Mouse (Mus musculus) ES-E14 (cell line): Measurements from ENCODE around the gene Arl4d.
A peak's percentile ranks its signal among the peaks of the same experiment; 100 is the strongest.
"Not testable (repeated sequence)": the region's sequence is repeated elsewhere in the genome, so short reads cannot be mapped to it uniquely, and the experiment has no call there.

Experiments used
- CHD2 ChIP-seq: IDR thresholded peaks from 2 replicates; pipeline ENCODE4 v1.6.1; 2014; ENCODE audit warnings: mild to moderate bottlenecking, low read depth, low read length, inconsistent platforms
- HCFC1 ChIP-seq: IDR thresholded peaks from 2 replicates; pipeline ENCODE4 v1.6.1; 2012; ENCODE audit warnings: low read length, inconsistent platforms, borderline replicate concordance; ENCODE audit not compliant: insufficient read depth
- MAFK ChIP-seq: IDR thresholded peaks from 2 replicates; pipeline ENCODE4 v1.6.1; 2014; ENCODE audit warnings: mild to moderate bottlenecking, low read depth, low read length, inconsistent platforms; ENCODE audit not compliant: insufficient read depth
- ZNF384 ChIP-seq: IDR thresholded peaks from 2 replicates; pipeline ENCODE4 v1.6.1; 2012; ENCODE audit warnings: low read depth, low read length, inconsistent platforms

DNA sequence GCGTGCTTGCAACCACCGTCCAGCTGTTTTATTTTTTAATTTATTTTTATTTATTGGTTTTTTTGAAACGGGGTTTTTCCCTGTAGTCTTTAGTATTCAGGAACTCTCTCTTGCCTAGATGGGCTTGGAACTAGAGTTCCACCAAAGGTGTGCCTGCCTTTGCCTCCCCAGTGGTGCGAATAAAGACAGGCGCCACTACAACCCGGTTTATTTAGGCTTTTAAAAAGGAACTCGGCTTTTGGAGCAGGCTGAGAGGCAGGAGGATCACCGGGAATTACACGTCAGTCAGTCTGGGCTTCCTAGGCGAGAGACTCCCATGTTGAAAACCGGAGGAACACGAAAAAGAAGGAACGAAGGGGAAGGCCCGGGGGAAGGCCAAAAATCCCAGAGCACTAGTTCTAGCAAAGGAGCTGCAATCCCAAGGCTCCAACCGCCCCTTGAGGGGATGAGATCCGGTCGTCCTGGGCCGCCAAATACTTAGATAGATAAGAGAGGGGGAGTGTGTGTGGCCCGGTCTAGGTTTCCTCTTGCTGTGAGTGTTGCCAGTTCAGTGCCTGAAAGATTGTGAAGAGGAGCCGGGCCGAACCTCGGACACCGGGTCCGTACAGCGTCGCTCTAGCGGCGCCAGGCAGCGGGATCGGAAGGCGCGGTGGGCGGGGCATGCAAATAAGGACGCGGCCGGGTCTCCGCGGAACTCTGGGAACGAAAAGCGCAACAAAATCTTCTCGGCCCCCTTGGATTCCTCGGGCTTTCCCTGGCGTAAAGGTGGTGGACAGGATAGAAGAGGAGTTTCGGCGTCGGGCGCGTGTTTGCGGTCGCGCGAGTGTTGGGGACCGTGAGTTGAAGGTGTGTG is 24.3 kb upstream of the Arl4d start:
- TF ChIP-seq HCFC1, result 0 out of 2 replicates have a peak, but pooled peaks have one; percentile 5
- not testable (repeated sequence) for TF ChIP-seq CHD2, ZNF384, MAFK
